Mouse (Mus musculus): ENCODE data around the gene Ergic2.

The Ergic2 gene

DNA sequence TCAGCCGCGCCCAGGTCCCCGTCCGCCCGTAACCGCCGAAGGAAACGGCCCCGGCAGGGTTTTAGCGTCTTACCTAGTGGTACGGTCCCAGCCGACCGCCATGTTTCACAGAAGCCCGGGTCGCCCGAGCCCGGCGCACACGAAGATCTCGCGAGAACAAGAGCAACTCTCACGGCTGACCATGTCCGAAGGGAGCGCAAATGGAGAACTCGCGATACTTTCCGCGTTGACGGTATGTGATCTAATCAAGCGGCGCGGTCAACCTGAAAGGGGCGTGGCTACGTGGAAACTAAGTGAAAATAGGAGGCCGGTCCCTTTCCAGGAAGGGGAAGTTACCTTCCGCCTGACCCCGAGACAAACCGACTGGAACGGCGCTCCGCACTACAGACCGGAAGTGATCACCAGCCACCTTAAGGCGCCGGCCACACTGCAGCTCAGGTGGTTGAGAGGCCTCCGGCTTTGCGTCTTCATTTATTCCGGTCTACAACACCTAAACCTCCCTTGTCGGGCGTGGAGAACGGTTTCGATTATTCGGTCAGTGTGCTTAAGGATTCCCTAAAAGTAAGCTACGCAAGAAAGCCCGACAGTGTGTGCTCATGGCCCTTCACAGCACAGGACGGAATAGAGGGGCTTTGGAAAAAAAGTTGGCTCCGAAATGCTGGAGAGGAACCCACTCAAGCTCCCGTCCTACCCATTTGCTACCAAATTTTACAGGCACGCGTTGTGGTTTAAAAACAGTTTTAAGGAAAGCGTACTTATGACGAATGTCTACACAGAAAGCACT is at the start of gene Ergic2:
Gene Ergic2 (minus strand): TSS at position 478 of the 784 bp plus-strand sequence.
- peak; percentile 100 for DNase-seq (ENCODE audit: low spot score)

DNA sequence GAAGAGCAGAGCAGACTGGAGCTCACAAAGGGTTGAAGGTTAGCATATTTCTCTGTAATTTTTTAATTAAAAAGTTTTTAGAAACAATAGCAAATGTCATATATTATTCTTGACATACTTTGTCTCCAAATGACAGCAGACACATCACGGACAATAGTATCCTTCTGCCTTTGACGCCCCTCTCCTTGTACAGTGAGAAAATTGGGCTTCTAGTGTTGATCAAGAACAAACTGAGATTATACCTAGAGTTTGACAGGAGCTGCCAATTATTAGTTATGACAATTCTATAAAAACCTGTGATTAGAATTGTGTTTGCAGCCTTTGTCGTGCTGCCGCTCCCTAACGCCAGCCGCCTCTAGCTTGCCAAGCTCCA is 48.5 kb upstream of the Ergic2 start:
- DNase-seq (ENCODE audit: low spot score), result no peak

DNA sequence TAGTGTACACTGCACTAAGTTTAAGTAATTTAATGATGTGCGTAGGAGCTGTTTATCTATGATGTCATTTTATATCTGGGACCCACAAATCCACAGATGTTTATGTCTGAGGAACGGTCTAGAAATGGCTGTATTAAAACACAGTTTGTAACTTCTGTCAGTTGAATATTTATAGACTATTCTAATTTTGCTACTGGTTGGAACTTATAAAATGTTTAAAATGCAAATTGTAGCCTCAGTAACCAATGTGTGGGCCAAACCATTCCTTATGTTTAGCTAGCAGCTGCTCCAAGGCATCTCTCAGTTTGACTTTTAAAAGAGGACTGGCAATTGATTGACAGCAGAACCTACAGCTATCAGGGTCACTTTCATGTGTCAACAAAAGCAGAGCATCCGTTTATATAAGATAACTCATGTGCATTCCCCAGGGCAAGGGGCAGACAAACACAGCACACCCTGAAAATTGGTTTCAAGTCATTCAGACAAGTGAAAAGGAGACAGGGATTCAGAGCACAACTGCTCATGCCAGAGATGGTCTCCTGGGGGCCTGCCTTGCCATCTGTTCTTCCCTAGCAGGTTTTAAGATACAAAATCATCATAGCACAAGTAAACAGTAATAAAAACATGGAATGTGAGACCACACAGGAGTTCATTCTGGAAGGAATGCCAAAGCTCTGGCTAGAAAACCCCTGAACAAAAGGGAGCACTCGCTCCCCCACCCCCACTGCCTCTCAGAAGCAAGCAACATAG is 48.0 kb upstream of the Ergic2 start:
- no peak for DNase-seq (ENCODE audit: low spot score)

DNA sequence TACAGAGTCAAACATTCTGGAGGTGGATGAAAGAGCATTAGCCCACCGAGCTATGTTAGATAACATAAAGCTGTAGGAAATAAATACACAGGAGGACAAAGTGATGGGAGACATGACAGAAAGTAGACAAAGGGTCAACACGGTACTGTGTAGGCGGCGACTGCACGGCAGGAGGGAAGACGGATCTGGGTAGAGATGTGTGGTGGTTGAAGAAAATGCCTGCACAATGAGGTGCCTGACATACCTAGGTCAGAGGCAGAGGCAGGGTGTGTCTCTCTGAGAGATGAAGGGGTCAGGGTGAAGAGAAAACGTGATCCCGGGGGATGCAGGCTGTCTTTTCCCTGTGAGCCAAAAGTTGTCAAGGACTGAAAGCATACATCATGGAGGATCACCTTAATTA is 46.9 kb upstream of the Ergic2 start:
- DNase-seq (ENCODE audit: low spot score), result no peak

DNA sequence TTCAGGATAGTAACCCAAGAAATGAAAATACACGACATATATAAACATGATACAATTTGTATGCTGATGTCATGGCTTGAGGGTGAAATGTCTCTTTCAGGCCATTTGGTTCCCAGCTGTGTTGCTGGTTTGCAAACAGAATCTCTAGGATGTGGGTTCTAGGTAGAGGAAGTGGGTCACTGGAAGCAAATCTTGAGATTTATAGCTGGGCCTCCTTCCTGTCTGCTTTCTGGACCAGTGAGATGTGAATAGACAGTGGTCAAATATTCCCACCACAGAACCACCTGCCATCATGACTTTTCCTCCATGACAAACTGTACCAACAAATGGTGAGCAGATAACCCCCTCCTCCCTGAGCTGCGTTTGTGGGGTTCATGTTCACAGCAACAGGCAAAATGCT is 45.6 kb upstream of the Ergic2 start:
- DNase-seq (ENCODE audit: low spot score), result no peak

DNA sequence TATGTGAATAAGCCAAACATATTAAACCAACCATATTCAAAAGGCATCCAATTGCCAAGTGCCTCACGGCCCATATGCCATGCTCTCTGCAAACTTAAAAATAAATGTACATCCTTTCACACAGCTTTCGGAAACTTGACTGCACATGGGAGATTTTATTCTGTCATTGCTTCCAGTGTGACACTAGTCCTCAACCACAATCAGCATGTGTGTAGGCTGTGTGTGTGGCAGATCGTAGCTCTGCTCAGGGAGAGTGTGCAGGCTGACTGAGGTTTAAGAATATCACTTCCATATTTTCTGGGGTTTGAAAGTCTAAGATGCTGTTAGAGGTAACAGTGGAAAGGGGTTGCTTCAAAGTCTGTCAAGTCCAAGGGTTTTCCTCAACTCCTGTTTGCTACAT is 43.9 kb upstream of the Ergic2 start:
- no peak for DNase-seq (ENCODE audit: low spot score)

DNA sequence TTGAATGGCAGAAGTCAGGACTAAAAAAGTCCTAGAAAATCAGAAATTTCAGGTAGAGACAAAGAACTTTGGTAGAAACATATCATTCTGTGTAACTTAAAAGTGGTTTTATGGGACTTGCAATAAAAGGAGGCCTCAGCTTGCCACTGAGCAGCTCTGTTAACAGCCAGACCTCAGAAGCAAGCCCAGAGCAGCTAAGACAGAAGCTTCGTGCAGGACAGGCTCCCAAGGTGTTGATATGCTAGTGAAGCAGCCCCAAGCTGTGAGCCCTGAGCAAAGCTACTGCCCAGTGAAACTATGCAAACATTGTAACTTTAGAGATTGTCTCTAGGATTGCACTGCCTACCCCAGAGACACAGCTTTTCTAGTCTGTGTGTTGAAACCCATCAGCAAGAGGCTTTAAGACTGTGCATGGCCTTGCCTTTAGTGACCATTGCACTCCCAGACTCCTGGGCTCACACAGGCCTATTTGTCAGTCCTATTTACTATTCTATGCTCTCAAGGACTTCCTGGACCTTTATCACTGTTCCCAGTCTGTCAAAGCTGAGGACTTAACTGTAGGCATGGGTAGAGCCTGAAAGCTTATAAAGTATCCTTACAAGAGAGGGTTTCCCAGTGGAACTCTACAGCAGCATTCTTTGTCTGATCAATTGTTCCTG is 43.4 kb upstream of the Ergic2 start:
- no peak for DNase-seq (ENCODE audit: low spot score)

DNA sequence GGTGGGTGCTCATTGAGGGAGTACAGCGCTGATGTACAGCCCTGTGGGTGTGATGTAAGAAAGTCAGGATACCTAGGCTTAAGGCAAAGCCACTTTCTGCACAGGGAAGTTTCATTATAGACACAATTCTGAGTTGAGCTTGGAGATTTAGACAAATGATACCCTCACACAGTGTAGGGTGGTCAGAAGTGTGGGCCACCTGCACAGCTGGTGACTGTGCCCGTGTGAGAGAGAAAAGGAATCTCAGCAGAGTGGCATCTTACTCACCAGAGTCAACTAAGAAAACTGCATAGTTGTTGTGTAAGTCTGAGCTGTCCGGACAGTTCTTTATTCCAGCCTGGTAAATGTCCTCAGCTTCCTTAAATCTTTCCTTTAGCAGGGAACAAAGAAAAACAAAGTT is 37.0 kb upstream of the Ergic2 start:
- DNase-seq (ENCODE audit: low spot score), result no peak

DNA sequence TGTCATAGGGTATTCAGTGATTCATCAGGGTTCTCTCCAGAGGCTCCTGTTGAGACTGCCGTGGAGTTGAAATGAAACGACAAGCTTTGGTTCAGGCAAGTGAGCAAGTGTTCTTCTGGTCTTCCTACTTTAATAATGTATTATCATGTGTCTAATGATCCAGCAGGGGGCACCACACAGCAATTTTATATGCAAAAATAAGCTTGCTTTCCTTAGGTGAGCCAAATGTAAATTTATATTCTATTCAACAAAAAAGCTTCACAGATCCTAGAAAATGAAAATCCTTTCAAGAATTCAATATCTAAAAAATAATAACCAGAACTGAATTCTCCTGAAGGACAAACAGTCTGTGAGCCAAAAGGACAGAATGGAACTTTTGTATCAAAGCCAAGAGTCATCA is 36.5 kb upstream of the Ergic2 start:
- DNase-seq (ENCODE audit: low spot score), result peak; percentile 34

DNA sequence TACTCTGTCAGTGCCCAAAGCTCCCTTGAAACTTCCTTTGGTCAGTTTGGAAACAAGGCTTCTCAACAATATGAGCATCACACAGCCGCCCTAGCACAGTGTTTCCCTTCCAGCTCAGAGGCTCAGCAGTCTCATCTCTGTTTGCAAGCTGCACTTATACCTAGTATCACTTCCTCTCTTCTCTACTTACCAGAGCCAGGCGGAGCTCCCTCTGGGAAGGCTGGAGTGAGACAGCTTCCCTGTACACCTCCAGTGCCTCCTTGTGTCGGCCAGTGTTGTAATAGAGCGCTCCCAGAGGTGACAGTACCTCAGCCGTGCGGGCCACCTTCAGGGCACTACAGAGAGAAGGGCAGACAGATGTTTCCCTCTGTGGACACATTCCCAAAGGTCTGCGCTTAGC is 34.4 kb upstream of the Ergic2 start:
- DNase-seq (ENCODE audit: low spot score), result no peak

DNA sequence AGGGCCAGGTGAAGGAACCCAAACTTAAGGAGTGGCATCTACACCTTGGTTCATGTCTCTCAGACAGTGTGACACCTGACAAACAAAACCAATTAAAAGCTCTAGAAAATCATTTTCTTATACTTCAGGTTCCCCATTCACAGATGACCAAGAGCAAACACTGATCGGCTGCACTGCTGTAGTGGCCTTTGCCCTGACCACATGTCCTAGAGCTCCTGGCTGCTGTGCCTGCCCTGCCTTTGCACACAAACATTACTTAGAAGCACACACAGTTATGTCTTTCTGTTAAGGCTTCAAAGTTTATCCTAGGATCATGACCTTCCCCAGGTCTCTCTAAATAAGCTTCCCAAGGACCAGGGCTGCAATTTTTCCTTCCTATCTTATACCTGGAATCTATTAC is 32.7 kb upstream of the Ergic2 start:
- no peak for DNase-seq (ENCODE audit: low spot score)

DNA sequence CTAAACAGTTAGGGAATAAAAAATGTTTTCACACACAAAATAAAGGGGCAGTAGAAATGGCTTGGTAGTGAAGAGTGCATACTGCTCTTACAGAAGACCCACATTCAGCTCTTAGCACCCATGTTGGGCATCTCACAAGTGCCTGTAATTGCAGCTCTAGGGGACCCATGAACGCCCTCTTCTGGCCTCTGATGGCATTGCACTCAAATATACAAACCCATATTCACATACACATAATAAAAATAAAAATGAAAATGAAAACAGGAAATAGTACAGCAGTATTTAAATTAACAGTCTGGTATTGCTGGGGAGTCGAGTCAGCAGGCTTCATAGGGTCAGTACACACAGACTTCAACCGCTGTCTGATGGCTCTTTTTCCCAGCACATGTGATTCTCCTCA is 30.1 kb upstream of the Ergic2 start:
- no peak for DNase-seq (ENCODE audit: low spot score)

DNA sequence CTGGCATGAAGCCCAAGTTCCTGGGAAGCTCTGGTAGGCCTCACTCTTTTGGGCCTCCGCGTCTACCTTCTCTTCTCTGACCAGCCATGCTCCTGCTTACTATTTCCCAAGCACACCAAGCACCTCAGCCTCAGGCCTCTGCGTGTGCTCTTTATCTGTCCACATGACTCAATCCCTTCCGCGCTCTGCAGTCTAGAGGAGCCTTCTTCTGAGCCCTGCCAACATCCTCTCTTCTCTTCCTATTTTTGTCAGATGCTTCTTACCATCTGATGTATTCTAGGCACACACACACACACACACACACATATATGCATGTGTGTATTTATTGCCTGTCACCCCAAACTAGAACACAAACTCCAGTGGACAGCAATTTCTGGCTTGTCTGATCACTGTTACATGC is 29.5 kb upstream of the Ergic2 start:
- no peak for DNase-seq (ENCODE audit: low spot score)

DNA sequence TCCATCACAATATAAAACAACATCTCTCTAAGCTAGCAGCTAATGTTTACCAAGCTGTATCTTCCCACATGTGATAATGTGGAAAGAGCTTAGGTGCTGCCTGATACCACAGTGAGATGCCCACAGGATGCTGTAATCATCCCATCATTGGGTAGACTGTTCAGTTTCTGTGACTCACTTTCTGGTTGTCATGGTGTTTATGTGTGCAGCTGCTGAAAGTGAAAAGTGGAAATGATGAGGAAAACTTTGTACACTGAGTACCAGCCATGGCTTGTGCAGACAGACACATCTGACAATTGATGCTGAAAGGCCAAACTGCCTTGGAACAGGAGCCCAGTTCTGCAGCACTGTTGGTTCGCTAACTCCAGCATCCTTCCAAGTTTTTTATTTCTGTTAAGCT is 27.1 kb upstream of the Ergic2 start:
- no peak for DNase-seq (ENCODE audit: low spot score)

DNA sequence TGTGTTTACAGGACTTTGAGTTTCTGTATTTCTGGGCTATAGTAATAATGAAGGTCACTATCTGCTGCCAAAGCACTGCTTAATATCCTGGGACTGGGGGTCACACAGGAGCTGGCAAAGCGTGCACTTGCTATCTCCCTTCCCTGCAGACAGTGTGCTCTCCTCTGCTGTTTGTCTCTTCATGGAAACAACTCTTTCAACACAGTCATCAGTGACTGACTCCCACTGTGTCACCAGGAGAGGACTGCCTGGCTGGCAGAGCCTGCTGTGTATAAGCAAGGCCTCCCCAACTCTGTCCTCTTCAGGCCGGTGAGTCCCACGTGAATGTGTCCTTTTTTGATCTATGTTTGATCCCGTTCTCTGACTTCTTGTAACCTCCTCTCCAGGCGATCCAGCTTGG is 25.3 kb upstream of the Ergic2 start:
- no peak for DNase-seq (ENCODE audit: low spot score)

DNA sequence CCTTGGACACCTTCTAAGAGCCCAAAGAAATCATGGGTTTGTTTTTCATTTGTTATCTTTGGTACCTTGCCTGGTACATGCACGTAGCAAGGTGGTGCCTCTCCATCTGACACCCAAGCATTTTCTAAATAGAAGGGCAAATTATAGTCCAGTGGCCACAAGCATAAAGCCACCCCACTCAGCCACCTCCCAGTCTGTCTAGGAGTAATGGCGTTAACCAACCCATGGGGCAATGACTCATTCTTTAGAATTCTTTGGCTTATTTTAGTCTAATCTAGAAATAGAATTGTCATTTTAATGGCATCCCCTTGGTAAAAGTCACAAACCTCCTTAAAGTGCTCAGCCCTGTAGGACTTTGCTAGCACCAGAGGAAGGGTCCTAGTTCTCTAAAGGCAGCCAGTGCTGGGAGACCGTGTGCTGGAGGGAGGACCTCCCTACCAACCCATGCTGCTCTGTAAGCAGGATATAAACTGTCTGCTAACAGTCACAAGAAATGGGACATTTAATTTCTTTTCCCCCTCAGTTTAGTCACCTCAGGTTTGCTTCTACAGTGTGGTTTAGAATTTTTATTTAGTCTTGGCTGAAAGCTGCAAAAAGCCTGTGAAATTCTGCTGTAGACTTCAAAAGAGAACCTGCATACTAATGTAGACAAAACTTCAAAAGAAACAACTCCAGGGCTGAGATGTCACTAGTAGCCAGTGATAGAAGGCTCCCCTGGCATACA is 22.1 kb upstream of the Ergic2 start:
- DNase-seq (ENCODE audit: low spot score), result no peak

DNA sequence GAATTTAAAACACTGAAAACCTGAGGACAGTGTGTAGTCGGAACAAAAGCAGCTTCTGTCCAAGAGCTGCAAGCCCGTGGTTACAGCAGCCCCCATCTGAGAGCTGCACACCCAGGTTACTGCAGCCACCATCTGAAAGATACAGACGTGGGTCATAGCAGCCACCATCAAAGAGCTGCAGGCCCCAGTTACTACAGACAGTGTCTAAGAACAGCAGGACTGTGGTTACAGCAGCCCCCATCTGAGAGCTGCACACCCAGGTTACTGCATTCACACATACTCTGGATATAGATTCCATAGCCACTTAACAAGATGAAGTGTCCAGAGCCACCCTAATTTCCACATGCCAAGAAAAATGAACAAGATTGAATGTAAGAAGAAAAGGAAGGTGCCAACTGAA is 15.4 kb upstream of the Ergic2 start:
- DNase-seq (ENCODE audit: low spot score), result no peak

DNA sequence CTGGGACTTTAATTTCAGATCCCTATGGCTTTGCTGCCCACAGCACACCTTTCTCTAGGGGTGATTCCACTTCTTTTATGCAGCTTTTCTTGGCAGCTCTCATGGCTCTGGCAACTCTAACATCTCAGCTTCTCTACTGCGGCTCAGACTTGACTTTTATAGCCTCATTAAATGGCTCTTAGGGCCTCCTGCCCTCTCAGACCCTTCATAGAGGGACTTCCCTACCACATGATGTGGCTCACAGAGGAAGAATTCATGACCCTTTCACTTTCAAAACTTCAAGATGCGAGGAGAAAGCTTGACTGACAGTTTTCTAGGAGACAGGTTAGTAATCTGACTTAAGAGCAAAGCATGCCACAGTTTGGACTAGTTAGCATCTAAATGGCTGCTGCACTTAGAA is 10.5 kb upstream of the Ergic2 start:
- DNase-seq (ENCODE audit: low spot score), result no peak

DNA sequence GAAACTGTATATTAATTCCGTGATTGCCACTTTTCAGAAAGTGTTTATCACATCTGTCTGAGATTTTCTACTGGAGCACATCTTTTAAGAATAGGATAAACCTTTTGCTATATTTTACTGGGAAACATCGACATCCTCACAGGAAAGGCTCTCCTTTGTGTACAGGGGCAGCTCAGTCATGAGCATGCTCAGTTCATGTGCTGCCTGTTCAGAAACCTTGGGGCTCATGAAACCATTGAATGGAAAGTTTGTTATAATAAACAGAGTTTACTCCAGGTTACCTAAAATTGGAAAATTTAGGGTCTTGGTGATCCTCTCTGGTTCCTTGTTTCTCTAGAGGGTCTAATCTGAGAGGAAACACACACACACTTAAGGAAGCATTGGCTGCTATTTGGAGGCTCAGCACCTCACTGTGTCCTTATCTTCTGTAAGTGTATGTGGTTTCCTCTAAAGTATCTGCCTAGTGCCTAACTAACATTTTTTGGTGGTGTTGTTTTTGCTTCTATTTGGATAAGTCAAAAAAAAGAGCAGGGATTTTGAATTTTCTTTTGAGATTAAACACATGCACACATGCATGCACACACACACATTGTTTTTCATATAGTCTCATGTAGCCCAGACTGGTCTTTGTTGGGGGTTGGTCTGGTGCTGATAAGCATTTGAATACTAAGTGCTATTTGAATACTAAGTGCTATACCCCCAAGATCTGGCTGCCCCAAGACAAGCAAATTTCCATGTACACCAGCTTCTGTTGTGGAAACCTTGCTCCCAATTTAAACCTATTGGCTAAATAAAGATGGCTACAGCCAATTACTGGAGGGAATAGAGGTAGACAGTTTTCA is 6.3 kb upstream of the Ergic2 start:
- DNase-seq (ENCODE audit: low spot score), result no peak

DNA sequence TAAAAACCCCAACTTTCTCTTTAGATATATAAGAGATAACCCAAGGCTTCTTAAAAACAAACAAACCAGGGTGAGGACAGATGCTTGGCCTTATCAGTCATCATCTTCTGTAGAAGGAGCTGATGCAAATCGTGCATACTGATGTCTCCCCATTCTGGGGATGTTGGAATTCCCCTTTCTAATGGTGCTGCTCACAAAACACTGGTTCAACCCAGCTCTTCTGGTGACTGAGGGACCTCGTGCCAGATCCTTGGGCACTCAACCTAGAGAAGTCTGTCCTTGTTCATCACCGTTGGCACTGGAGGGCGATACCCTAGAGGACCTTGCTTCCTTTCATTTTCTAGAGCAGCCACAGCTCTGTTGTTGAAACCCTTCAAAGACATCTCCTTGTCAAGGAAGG is 4.6 kb upstream of the Ergic2 start:
- no peak for DNase-seq (ENCODE audit: low spot score)

DNA sequence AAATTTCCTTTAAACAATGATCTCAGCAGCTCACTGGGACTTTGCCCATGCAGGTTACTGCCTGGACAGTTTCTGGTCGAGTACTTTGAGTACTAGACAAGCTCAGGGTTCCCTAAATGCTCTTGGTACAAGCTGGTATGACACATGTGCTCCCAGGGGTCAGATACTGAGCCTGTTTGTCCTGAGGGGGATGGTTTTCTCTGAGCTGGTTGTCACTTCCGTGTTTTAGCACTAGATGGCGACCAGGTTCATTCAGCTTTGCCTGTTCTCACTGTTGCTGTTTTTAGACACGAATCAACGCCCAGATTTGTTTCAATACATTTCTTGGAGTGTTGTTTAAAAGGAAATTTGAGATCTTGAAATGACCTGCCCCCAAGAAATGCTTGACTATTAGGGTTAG is 2.6 kb upstream of the Ergic2 start:
- DNase-seq (ENCODE audit: low spot score), result peak; percentile 45
